Mouse (Mus musculus): ENCODE results near the gene Azi2. TPM values are rescaled to one million over a fixed set of nuclear protein-coding genes. Genes with fewer than 3 reads are reported as not detected.

The Azi2 gene
- polyA plus RNA-seq, 1 experiment from 2014 or later, result 68.6 TPM

DNA sequence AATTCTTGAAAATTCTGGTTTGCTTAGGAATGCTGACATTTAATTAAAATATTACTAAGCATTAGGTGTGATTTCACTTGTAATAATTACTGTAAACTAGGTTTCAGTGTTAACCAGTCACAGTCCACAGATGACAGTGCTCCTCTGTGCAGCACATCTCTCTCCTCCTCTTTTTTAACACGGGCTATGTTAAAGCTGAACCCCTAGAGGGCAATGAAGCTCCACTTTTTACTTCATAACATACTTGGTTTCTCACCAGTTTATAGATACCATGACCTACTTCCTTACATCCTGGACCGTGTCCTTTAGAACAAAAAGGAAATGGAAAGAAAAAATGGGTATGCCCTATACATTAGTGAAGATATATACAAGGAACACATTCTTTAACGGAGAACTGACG is 59.1 kb downstream of the Azi2 start:
- H3K27ac ChIP-seq, result no peak overlapping the region
- 41% methylated on average over 4 of the region's 4 CpGs for WGBS
- H3K4me1 ChIP-seq, result peaks cover 4% of the 10 kb centered on the region; the same call in 1 of the 2 replicates
- no peak overlapping the region for H3K9ac ChIP-seq
- no peak overlapping the region for H3K4me2 ChIP-seq
- no peaks in the 10 kb centered on the region for H3K9me3 ChIP-seq
- no peak for ATAC-seq (ENCODE audit: insufficient number of reproducible peaks, low FRiP score, low TSS enrichment, low read depth)
- no peak overlapping the region for H3K4me3 ChIP-seq
- H3K36me3 ChIP-seq, result no peaks in the 10 kb centered on the region
- H3K27me3 ChIP-seq, result no peaks in the 10 kb centered on the region

DNA sequence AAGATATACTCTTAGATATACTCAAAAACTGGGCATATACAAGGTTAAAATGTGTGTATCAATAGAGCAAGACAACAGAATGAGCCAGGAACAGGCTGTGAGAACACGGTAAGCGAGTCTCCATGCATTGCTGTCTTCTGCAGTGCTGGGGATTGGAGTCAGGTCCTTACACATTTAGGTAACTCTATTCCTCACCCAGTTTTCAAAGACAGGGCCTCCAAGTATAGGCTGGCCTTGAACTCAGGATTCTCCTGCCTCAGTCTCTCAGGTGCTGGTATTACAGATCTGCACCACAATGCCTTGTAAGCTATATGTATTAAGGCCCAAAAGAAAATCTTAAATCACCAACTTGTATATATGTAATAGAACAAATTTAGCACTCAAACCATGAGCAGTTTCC is 60.2 kb downstream of the Azi2 start:
- Histone ChIP-seq H3K9me3 (no peaks in the 10 kb centered on the region), H3K4me1 (peaks cover 4% of the 10 kb centered on the region; the same call in 1 of the 2 replicates), H3K4me2 (no peak overlapping the region), H3K36me3 (no peaks in the 10 kb centered on the region), H3K27ac (no peak overlapping the region), H3K9ac (no peak overlapping the region), H3K27me3 (no peaks in the 10 kb centered on the region), H3K4me3 (no peak overlapping the region)
- WGBS, result 96% methylated on average over 2 of the region's 2 CpGs
- ATAC-seq (ENCODE audit: insufficient number of reproducible peaks, low FRiP score, low TSS enrichment, low read depth), result no peak

DNA sequence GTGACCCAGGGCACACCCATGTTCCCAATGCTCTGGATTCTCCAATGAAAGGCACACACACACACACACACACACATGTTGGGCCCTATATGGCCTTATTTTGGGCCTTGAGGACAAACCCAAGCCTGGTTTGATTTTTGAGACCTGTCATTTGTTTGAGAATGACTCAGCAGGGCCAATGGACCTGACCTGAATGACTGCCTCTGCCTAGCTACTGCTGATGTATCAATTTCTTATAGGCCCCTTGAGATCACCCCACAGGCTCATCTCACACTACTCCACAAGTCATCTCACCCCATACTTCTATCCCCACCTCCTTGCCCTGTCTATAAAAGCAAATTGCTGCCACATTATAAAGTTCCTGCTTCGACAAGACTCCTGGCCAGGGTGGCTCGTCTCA is 61.5 kb downstream of the Azi2 start:
- no peak for ATAC-seq (ENCODE audit: insufficient number of reproducible peaks, low FRiP score, low TSS enrichment, low read depth)
- Histone ChIP-seq H3K27me3 (no peaks in the 10 kb centered on the region), H3K27ac (no peak overlapping the region), H3K4me1 (peaks cover under 1% of the 10 kb centered on the region; the same call in 1 of the 2 replicates), H3K4me3 (no peak overlapping the region), H3K9me3 (no peaks in the 10 kb centered on the region), H3K9ac (no peak overlapping the region), H3K36me3 (no peaks in the 10 kb centered on the region), H3K4me2 (no peak overlapping the region)
- WGBS, result 62% methylated on average over 2 of the region's 2 CpGs

DNA sequence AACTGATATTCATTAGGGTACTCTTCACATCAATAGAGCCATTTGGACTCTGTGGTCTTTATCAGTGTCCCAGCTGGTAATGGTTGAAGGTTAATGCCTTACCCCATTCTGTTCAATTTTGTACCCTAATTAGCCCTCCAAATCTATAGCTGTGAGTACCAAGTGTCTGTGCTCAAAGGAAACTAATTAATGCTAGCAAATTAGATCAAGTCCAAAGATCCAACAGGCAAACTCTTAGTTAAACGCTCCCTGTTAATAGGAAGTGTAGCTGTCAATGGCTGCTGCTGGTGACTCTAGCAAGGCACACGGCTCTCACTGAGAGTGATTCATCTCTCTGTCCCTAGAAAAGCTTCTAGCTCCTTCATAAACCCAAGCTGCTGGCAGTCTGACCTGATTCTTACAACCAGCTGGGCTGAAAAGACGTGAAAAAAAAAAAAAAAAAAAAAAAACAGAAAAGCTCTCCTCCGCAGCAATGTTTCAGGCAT is 68.3 kb downstream of the Azi2 start:
- Histone ChIP-seq H3K36me3 (no peaks in the 10 kb centered on the region), H3K9me3 (no peaks in the 10 kb centered on the region), H3K4me3 (no peak overlapping the region), H3K27me3 (no peaks in the 10 kb centered on the region), H3K4me2 (no peak overlapping the region), H3K4me1 (no peaks in the 10 kb centered on the region), H3K27ac (no peak overlapping the region), H3K9ac (no peak overlapping the region)
- 42% methylated on average over 4 of the region's 4 CpGs for WGBS
- no peak for ATAC-seq (ENCODE audit: insufficient number of reproducible peaks, low FRiP score, low TSS enrichment, low read depth)

DNA sequence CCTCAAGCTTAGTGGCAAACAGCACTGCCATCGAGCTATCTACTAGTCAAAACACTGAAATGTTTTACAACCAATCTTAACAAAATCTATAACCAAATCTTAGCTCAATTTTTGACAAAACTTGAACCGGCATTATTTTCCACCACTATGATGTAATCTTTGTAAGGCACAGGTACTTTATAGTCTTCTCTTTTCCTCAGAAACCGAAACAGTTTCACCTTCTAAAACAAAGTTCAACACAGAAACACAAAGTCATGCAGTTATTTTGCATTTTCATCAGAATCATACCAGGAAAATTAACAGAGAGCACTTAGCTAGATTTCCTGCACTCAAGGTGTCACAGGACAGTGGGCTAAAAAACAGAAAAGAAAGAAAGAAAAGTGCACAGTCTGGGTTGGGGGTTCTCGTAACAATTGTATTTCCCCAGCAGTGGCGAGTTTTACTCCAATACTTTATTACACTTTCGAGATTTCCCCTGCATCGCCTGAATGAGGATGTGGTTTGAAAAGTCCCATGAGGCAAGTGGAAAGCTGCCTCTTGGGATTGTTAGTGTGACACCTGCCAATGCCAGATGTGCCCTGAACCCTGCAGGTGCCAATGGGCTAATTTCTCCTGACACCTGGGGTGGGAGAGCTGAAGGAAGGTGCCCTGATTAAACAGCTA is 69.5 kb downstream of the Azi2 start:
- ATAC-seq (ENCODE audit: insufficient number of reproducible peaks, low FRiP score, low TSS enrichment, low read depth), result no peak
- no peak overlapping the region for H3K4me3 ChIP-seq

DNA sequence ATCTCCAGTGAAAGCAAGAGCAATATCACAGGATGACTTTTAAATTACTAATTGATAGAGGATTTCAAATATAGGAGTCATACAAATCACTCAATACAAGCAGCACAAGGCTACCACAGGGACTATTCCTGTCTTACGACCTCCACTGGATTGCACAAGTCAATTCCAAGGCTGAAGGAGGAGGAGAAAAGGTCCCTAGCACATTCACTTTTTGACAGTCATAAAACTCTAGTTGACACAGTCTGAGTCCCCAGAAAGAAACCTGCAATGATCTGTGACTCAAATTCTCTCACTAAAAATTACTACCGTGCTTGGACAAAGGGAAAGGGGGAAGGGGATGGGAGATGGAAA is 70.0 kb downstream of the Azi2 start:
- no peak overlapping the region for H3K4me2 ChIP-seq
- no peak overlapping the region for H3K4me3 ChIP-seq
- H3K4me1 ChIP-seq, result no peaks in the 10 kb centered on the region
- no peak overlapping the region for H3K27ac ChIP-seq
- H3K36me3 ChIP-seq, result no peaks in the 10 kb centered on the region
- WGBS, result 47% methylated on average over 2 of the region's 2 CpGs
- no peak for ATAC-seq (ENCODE audit: insufficient number of reproducible peaks, low FRiP score, low TSS enrichment, low read depth)
- no peak overlapping the region for H3K9ac ChIP-seq
- no peaks in the 10 kb centered on the region for H3K27me3 ChIP-seq
- no peaks in the 10 kb centered on the region for H3K9me3 ChIP-seq

More for the DNA sequence above, 69.5 kb downstream of the Azi2 start:
- Histone ChIP-seq H3K9me3 (no peaks in the 10 kb centered on the region), H3K4me2 (no peak overlapping the region), H3K36me3 (no peaks in the 10 kb centered on the region), H3K27me3 (no peaks in the 10 kb centered on the region), H3K9ac (no peak overlapping the region), H3K4me1 (no peaks in the 10 kb centered on the region), H3K27ac (no peak overlapping the region)
- 55% methylated on average over 7 of the region's 7 CpGs for WGBS

Small RNA genes within 50 kb of the gene (microRNA-seq; reads per million reads assigned to microRNA genes)
- not detected for gene Gm22008

Other genes with a start within 250 kb of the Azi2 start
- 28.6 and 35.0 TPM in 2 replicates for gene Cmc1, start 109.7 kb downstream of the Azi2 start, polyA plus RNA-seq (2015; fragmentation: Nextera tagmentation; extraction: Ambion mirVana)